Mouse (Mus musculus): ENCODE measurements around the gene Atxn2. TPM values are rescaled to one million over a fixed set of nuclear protein-coding genes. Genes with fewer than 3 reads are reported as not detected.

Gene Atxn2
- total RNA-seq (2014; rRNA removed) (58.5 and 74.7 TPM in 2 replicates), polyA plus RNA-seq (2012; rRNA removed) (70.1 and 92.8 TPM in 2 replicates)

DNA sequence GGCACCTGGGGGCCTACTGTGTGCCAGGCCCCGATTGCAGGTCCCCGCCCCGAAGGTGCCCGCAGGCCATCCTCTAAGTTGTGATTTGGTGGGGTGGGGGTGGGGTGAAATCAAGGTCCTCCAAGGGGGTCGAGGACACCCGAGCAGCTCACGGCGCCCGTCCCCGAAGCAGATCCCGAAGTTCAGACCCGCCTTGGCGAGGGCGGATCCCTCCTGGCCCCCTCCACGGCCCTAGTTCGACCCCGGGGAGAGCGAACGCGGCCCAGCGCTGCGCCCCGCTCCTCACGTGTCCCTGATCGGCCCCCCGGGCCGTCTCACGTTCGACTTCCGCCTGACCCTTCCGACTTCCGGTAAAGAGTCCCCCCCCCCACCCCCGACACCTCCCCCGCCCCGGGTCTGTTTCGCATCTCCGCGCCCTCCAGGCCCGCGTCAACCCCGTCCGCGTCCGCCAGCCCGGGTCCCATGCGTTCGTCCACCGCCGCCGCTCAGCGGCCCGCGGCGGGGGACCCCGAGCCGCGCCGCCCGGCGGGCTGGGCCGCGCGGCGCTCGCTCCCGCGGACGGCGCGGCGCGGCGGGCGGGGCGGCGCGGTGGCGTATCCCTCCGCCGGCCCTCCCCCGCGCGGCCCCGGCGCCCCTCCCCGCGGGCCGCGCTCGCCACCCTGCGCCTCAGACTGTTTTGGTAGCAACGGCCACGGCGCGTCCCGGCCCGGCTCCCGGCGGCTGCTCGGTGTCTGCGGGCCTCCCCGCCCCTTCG is at the start of gene Atxn2:
Gene Atxn2 (plus strand): TSS at position 164 of the 754 bp plus-strand sequence.
- Histone ChIP-seq H3K9ac (ENCODE audit: low read depth, low read length) (peak within 1 kb of the TSS; percentile 97), H3K36me3 (ENCODE audit: control insufficient read depth, insufficient read depth, low read length) (no peaks in the 10 kb centered on the region), H3K79me2 (ENCODE audit: control insufficient read depth, insufficient read depth, low read length) (peaks cover 27% of the 10 kb centered on the region), H3K27ac (replicated peaks; ENCODE audit: insufficient read depth, low read depth, low read length) (peak within 1 kb of the TSS; percentile 100), H3K4me1 (ENCODE audit: control insufficient read depth, insufficient read depth, low read length) (peaks cover 13% of the 10 kb centered on the region), H3K27me3 (ENCODE audit: control insufficient read depth, insufficient read depth, low read length) (no peaks in the 10 kb centered on the region), H3K4me3 (ENCODE audit: insufficient read depth, low read depth, low read length) (peak within 1 kb of the TSS; percentile 99)
- under 1% methylated on average over 60 of the region's 103 CpGs for WGBS
- peak; percentile 77 for TF ChIP-seq POLR2A (IDR thresholded peaks at IDR 0.05; ENCODE audit: extremely low read depth, insufficient read depth, low read length)
- TF ChIP-seq CTCF (IDR thresholded peaks at IDR 0.05; ENCODE audit: low read depth, low read length), result no peak
- peak; percentile 87 for DNase-seq (ENCODE audit: extremely low read depth, low read depth, low spot score)

- no peaks in the 10 kb centered on the region for H3K27me3 ChIP-seq (ENCODE audit: control insufficient read depth, insufficient read depth, low read length)
- no peak for TF ChIP-seq CTCF (IDR thresholded peaks at IDR 0.05; ENCODE audit: low read depth, low read length)
- no peak for TF ChIP-seq POLR2A (IDR thresholded peaks at IDR 0.05; ENCODE audit: extremely low read depth, insufficient read depth, low read length)
- DNase-seq (ENCODE audit: extremely low read depth, low read depth, low spot score), result peak; percentile 56
- H3K36me3 ChIP-seq (ENCODE audit: control insufficient read depth, insufficient read depth, low read length), result peaks cover 28% of the 10 kb centered on the region; the same call in 1 of the 2 replicates
- H3K79me2 ChIP-seq (ENCODE audit: control insufficient read depth, insufficient read depth, low read length), result peaks cover 27% of the 10 kb centered on the region
- H3K27ac ChIP-seq (replicated peaks; ENCODE audit: insufficient read depth, low read depth, low read length), result peak overlapping the region; percentile 79
- peak overlapping the region; percentile 74 for H3K4me3 ChIP-seq (ENCODE audit: insufficient read depth, low read depth, low read length)
- peak overlapping the region; percentile 99 for H3K9ac ChIP-seq (ENCODE audit: low read depth, low read length)
- 33% methylated on average over 5 of the region's 5 CpGs for WGBS
- peaks cover 20% of the 10 kb centered on the region for H3K4me1 ChIP-seq (ENCODE audit: control insufficient read depth, insufficient read depth, low read length)
Measured at GRCm38 (mm10) chr5:121661494-121661893, 49.6 kb upstream of the Atxn2 start.

DNA sequence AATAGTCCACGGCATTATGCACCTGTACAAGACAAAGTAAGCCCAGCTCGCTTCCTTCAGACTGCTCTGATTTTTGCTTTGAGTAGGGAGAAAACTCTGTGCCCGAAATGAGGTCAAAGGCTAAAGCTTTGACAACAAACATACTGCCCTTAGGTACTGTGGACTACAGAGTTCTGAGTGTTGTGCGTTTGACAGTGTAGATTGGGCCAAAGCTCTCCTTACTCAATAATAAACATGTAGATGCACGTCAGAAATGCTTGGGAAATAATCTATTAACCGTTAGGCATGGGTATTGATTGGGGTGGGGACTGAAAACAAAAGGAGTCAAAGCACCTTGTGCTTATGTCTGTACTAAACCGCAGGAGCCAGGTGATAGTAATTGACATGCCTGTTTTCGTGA is 47.7 kb upstream of the Atxn2 start:
- H3K4me1 ChIP-seq (ENCODE audit: control insufficient read depth, insufficient read depth, low read length), result peaks cover 31% of the 10 kb centered on the region
- no peaks in the 10 kb centered on the region for H3K27me3 ChIP-seq (ENCODE audit: control insufficient read depth, insufficient read depth, low read length)
- H3K36me3 ChIP-seq (ENCODE audit: control insufficient read depth, insufficient read depth, low read length), result peaks cover 39% of the 10 kb centered on the region; the same call in 1 of the 2 replicates
- peak overlapping the region; percentile 73 for H3K9ac ChIP-seq (ENCODE audit: low read depth, low read length)
- peaks cover 30% of the 10 kb centered on the region for H3K79me2 ChIP-seq (ENCODE audit: control insufficient read depth, insufficient read depth, low read length)
- peak overlapping the region; percentile 97 for H3K27ac ChIP-seq (replicated peaks; ENCODE audit: insufficient read depth, low read depth, low read length)
- 17% methylated on average over 8 of the region's 8 CpGs for WGBS
- peak; percentile 100 for DNase-seq (ENCODE audit: extremely low read depth, low read depth, low spot score)
- no peak overlapping the region for H3K4me3 ChIP-seq (ENCODE audit: insufficient read depth, low read depth, low read length)
- TF ChIP-seq CTCF (IDR thresholded peaks at IDR 0.05; ENCODE audit: low read depth, low read length) (no peak), POLR2A (IDR thresholded peaks at IDR 0.05; ENCODE audit: extremely low read depth, insufficient read depth, low read length) (no peak)

DNA sequence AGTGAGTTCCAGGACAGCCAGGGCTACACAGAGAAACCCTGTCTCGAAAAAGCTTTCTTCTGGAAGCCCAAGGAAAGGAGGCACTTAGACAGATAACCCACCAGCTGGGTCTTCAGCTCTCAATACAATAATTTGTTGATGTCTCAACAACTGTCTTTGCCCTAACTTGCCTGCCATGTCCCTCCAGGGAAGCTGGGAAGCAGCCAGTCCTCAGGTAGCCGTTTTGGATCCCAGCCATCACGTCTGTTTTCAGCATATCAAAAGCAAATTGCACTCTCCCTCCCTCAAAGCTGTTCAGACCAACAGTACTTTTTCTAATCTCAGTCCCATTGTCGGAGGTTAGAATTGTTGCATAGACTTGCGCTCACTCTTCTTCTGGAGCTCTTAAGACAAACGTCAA is 47.1 kb upstream of the Atxn2 start:
- WGBS, result 43% methylated on average over 6 of the region's 6 CpGs

GRCm38 (mm10) chr5:121664971-121665370 is 46.2 kb upstream of the Atxn2 start:
- peaks cover 33% of the 10 kb centered on the region for H3K79me2 ChIP-seq (ENCODE audit: control insufficient read depth, insufficient read depth, low read length)
- H3K4me1 ChIP-seq (ENCODE audit: control insufficient read depth, insufficient read depth, low read length), result peaks cover 30% of the 10 kb centered on the region
- H3K4me3 ChIP-seq (ENCODE audit: insufficient read depth, low read depth, low read length), result no peak overlapping the region
- WGBS, result 33% methylated on average over 9 of the region's 9 CpGs
- H3K9ac ChIP-seq (ENCODE audit: low read depth, low read length), result peak overlapping the region; percentile 39; the same call in 1 of the 2 replicates
- peaks cover 48% of the 10 kb centered on the region; the same call in 1 of the 2 replicates for H3K36me3 ChIP-seq (ENCODE audit: control insufficient read depth, insufficient read depth, low read length)
- TF ChIP-seq POLR2A (IDR thresholded peaks at IDR 0.05; ENCODE audit: extremely low read depth, insufficient read depth, low read length) (no peak), CTCF (IDR thresholded peaks at IDR 0.05; ENCODE audit: low read depth, low read length) (no peak)
- peak; percentile 94 for DNase-seq (ENCODE audit: extremely low read depth, low read depth, low spot score)
- H3K27me3 ChIP-seq (ENCODE audit: control insufficient read depth, insufficient read depth, low read length), result no peaks in the 10 kb centered on the region
- peak overlapping the region; percentile 80 for H3K27ac ChIP-seq (replicated peaks; ENCODE audit: insufficient read depth, low read depth, low read length)

More for the DNA sequence above, 47.1 kb upstream of the Atxn2 start:
- Histone ChIP-seq H3K79me2 (ENCODE audit: control insufficient read depth, insufficient read depth, low read length) (peaks cover 33% of the 10 kb centered on the region), H3K27ac (replicated peaks; ENCODE audit: insufficient read depth, low read depth, low read length) (peak overlapping the region; percentile 96), H3K36me3 (ENCODE audit: control insufficient read depth, insufficient read depth, low read length) (peaks cover 44% of the 10 kb centered on the region; the same call in 1 of the 2 replicates), H3K4me3 (ENCODE audit: insufficient read depth, low read depth, low read length) (no peak overlapping the region), H3K9ac (ENCODE audit: low read depth, low read length) (peak overlapping the region; percentile 54), H3K27me3 (ENCODE audit: control insufficient read depth, insufficient read depth, low read length) (no peaks in the 10 kb centered on the region), H3K4me1 (ENCODE audit: control insufficient read depth, insufficient read depth, low read length) (peaks cover 34% of the 10 kb centered on the region)
- peak; percentile 83 for DNase-seq (ENCODE audit: extremely low read depth, low read depth, low spot score)
- no peak for TF ChIP-seq CTCF (IDR thresholded peaks at IDR 0.05; ENCODE audit: low read depth, low read length)
- TF ChIP-seq POLR2A (IDR thresholded peaks at IDR 0.05; ENCODE audit: extremely low read depth, insufficient read depth, low read length), result no peak

DNA sequence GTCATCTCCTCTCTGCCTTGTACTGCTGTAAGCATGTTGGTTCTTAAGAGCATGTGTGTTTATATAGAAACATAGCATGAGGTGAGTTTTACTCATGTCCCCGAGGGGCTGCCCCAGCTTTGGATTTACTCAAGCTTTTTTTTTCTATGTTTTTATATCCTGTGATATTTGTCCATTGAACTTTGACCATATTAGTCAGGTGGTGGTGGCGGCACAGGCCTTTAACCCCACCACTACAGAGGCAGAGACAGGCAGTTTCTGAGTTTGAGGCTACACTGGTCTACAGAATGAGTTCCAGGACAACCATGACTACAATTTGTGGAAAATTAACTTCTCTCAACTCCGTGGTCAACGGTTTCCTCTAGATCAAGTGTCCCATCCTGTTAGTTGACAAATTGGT is 44.1 kb upstream of the Atxn2 start:
- TF ChIP-seq CTCF (IDR thresholded peaks at IDR 0.05; ENCODE audit: low read depth, low read length) (no peak), POLR2A (IDR thresholded peaks at IDR 0.05; ENCODE audit: extremely low read depth, insufficient read depth, low read length) (no peak)
- Histone ChIP-seq H3K4me1 (ENCODE audit: control insufficient read depth, insufficient read depth, low read length) (peaks cover 28% of the 10 kb centered on the region), H3K9ac (ENCODE audit: low read depth, low read length) (peak overlapping the region; percentile 44), H3K36me3 (ENCODE audit: control insufficient read depth, insufficient read depth, low read length) (peaks cover 57% of the 10 kb centered on the region), H3K27ac (replicated peaks; ENCODE audit: insufficient read depth, low read depth, low read length) (peak overlapping the region; percentile 70), H3K79me2 (ENCODE audit: control insufficient read depth, insufficient read depth, low read length) (peaks cover 19% of the 10 kb centered on the region), H3K27me3 (ENCODE audit: control insufficient read depth, insufficient read depth, low read length) (no peaks in the 10 kb centered on the region), H3K4me3 (ENCODE audit: insufficient read depth, low read depth, low read length) (no peak overlapping the region)
- 18% methylated on average over 4 of the region's 4 CpGs for WGBS
- peak; percentile 83 for DNase-seq (ENCODE audit: extremely low read depth, low read depth, low spot score)
